Mouse (Mus musculus): Measurements from ENCODE around the gene St6galnac3. TPM values are rescaled to one million over a fixed set of nuclear protein-coding genes. Genes with fewer than 3 reads are reported as not detected.

St6galnac3 gene
- polyA plus RNA-seq, 1 experiment from 2014 or later: 31.9 TPM

DNA sequence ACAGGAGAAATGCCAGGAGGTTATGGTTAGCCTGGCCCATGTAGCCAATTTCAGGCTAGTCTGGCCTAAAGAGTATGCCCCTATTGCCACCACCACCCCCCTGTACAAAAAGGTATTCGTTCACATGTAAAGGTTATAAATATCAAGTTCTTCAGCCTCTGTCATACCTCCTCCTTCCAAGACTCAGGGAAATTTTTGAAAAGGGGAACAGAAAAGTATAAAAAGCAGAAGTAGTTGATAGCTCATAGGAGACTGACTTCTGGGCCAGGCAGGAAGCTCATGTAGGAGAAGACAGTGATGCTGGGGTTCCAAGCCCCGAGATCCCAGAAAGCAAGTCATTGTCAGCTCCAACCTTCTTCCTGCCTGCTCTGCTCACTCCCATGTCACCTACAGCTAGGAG, 158.9 kb downstream of the St6galnac3 start:
- H3K9ac ChIP-seq: no peak overlapping the region
- H3K4me1 ChIP-seq: no peaks in the 10 kb centered on the region; the same call in 1 of the 2 replicates
- no peak overlapping the region for H3K4me2 ChIP-seq
- H3K4me3 ChIP-seq: no peak overlapping the region
- H3K27me3 ChIP-seq: no peaks in the 10 kb centered on the region
- H3K36me3 ChIP-seq: no peaks in the 10 kb centered on the region
- H3K9me3 ChIP-seq: no peaks in the 10 kb centered on the region
- 92% methylated on average over 2 of the region's 2 CpGs for WGBS
- no peak for ATAC-seq (ENCODE audit: borderline replicate concordance, extremely low read depth, low FRiP score, low TSS enrichment)
- no peak overlapping the region for H3K27ac ChIP-seq

GRCm38 (mm10) chr3:153560897-153561296, 164.1 kb downstream of the St6galnac3 start:
- Histone ChIP-seq H3K4me1 (0 out of 2 replicates have a peak, but pooled peaks cover 5% of the 10 kb centered on the region), H3K36me3 (no peaks in the 10 kb centered on the region), H3K27ac (no peak overlapping the region), H3K4me2 (no peak overlapping the region), H3K9ac (no peak overlapping the region), H3K4me3 (no peak overlapping the region), H3K27me3 (no peaks in the 10 kb centered on the region), H3K9me3 (no peaks in the 10 kb centered on the region)
- WGBS: 68% methylated on average over 6 of the region's 6 CpGs
- no peak for ATAC-seq (ENCODE audit: borderline replicate concordance, extremely low read depth, low FRiP score, low TSS enrichment)

DNA sequence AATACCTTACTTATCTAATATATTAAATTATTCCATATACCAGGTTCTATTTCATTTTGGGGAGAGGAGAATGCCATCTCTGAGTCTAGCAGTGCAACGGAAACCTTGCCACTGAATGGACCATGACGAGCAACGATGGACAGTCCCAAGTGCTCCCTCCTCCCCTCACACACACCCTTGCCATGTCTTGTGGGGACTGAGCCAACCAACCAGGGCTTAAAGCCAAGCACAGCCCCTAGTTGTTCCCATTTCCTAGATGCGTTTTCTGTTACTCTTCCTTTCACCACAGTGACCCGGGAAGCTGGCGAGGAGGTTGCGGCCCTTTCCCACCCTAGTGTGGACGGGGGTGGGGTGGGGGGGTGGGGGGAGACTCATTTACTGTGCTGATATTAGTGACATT, 165.4 kb downstream of the St6galnac3 start:
- Histone ChIP-seq H3K4me3 (no peak overlapping the region), H3K9me3 (no peaks in the 10 kb centered on the region), H3K36me3 (no peaks in the 10 kb centered on the region), H3K9ac (no peak overlapping the region), H3K4me1 (0 out of 2 replicates have a peak, but pooled peaks cover 5% of the 10 kb centered on the region), H3K4me2 (no peak overlapping the region), H3K27ac (no peak overlapping the region), H3K27me3 (no peaks in the 10 kb centered on the region)
- no peak for ATAC-seq (ENCODE audit: borderline replicate concordance, extremely low read depth, low FRiP score, low TSS enrichment)
- 82% methylated on average over 8 of the region's 8 CpGs for WGBS

- H3K36me3 ChIP-seq: no peaks in the 10 kb centered on the region
- WGBS: 28% methylated on average over 11 of the region's 11 CpGs
- H3K4me1 ChIP-seq: 0 out of 2 replicates have a peak, but pooled peaks cover 5% of the 10 kb centered on the region
- H3K9ac ChIP-seq: no peak overlapping the region
- ATAC-seq (ENCODE audit: borderline replicate concordance, extremely low read depth, low FRiP score, low TSS enrichment): no peak
- H3K4me3 ChIP-seq: no peak overlapping the region
- no peak overlapping the region for H3K4me2 ChIP-seq
- H3K27ac ChIP-seq: no peak overlapping the region
- H3K27me3 ChIP-seq: no peaks in the 10 kb centered on the region
- no peaks in the 10 kb centered on the region for H3K9me3 ChIP-seq
These were observed 168.4 kb downstream of the St6galnac3 start for GRCm38 (mm10) chr3:153556621-153557020.

- H3K4me3 ChIP-seq: no peak overlapping the region
- no peaks in the 10 kb centered on the region for H3K27me3 ChIP-seq
- peak; percentile 35; the same call in 1 of the 2 replicates for ATAC-seq (ENCODE audit: borderline replicate concordance, extremely low read depth, low FRiP score, low TSS enrichment)
- H3K9me3 ChIP-seq: no peaks in the 10 kb centered on the region
- 92% methylated on average over 3 of the region's 3 CpGs for WGBS
- H3K4me1 ChIP-seq: 0 out of 2 replicates have a peak, but pooled peaks cover 5% of the 10 kb centered on the region
- H3K27ac ChIP-seq: no peak overlapping the region
- no peak overlapping the region for H3K4me2 ChIP-seq
- H3K9ac ChIP-seq: no peak overlapping the region
- H3K36me3 ChIP-seq: no peaks in the 10 kb centered on the region
These were observed 171.3 kb downstream of the St6galnac3 start for GRCm38 (mm10) chr3:153553712-153554111.

DNA sequence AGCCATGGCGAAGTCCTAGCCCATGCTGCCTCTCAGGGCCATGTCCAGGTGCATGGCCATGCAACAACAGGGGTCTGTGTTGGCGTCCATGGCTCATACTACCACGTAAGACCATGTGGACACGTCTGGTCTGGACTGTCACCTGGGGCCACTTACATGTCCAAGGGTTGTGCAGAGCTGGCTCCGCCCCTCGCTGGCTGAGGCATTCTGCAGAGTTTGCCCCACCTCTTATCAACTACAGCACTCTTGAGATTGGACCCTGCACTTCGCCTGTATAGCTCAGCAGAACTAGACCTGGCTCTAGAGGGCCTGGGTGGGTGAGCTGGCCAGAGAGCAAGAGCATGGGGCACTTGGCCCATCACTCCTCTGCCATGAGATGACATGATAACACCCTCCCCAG, 171.7 kb downstream of the St6galnac3 start:
- WGBS: 87% methylated on average over 7 of the region's 7 CpGs
- Histone ChIP-seq H3K27me3 (no peaks in the 10 kb centered on the region), H3K9me3 (no peaks in the 10 kb centered on the region), H3K27ac (no peak overlapping the region), H3K4me1 (0 out of 2 replicates have a peak, but pooled peaks cover 5% of the 10 kb centered on the region), H3K36me3 (no peaks in the 10 kb centered on the region), H3K4me2 (no peak overlapping the region), H3K4me3 (no peak overlapping the region), H3K9ac (no peak overlapping the region)
- peak; percentile 49; the same call in 1 of the 2 replicates for ATAC-seq (ENCODE audit: borderline replicate concordance, extremely low read depth, low FRiP score, low TSS enrichment)

- no peak overlapping the region for H3K9ac ChIP-seq
- peaks cover 13% of the 10 kb centered on the region; the same call in 1 of the 2 replicates for H3K4me1 ChIP-seq
- no peak overlapping the region for H3K4me2 ChIP-seq
- no peaks in the 10 kb centered on the region for H3K36me3 ChIP-seq
- H3K27me3 ChIP-seq: no peaks in the 10 kb centered on the region
- ATAC-seq (ENCODE audit: borderline replicate concordance, extremely low read depth, low FRiP score, low TSS enrichment): peak; percentile 70; the same call in 1 of the 2 replicates
- no peak overlapping the region for H3K27ac ChIP-seq
- no peaks in the 10 kb centered on the region for H3K9me3 ChIP-seq
- no peak overlapping the region for H3K4me3 ChIP-seq
- 58% methylated on average over 7 of the region's 7 CpGs for WGBS
These were observed 177.9 kb downstream of the St6galnac3 start for GRCm38 (mm10) chr3:153546936-153547683.

GRCm38 (mm10) chr3:153539851-153540250, 185.1 kb downstream of the St6galnac3 start:
- no peaks in the 10 kb centered on the region for H3K27me3 ChIP-seq
- H3K4me1 ChIP-seq: no peaks in the 10 kb centered on the region
- no peak overlapping the region for H3K27ac ChIP-seq
- H3K9ac ChIP-seq: no peak overlapping the region
- WGBS: 88% methylated on average over 14 of the region's 14 CpGs
- H3K4me3 ChIP-seq: no peak overlapping the region
- H3K4me2 ChIP-seq: no peak overlapping the region
- H3K9me3 ChIP-seq: no peaks in the 10 kb centered on the region
- ATAC-seq (ENCODE audit: borderline replicate concordance, extremely low read depth, low FRiP score, low TSS enrichment): no peak
- no peaks in the 10 kb centered on the region for H3K36me3 ChIP-seq

DNA sequence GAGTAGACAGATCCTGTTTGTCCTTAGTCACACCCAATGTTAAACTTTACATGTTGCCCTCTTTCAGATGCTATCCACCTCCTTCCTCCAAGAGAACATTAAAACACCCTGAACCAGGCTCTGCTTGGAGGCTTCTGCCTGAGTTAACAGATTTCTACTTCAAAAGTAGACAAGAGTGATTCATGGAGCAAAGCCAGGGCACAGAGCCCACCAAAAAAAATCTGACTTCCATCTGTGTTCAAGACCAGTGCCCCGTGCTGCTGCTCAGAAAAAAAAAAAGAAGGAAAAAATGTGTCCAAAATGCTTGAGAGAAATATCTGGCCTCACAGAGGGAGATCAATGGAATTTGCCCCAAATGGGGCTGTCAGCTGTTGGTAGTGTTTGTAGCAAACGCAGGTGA, 186.6 kb downstream of the St6galnac3 start:
- H3K4me2 ChIP-seq: no peak overlapping the region
- H3K27me3 ChIP-seq: no peaks in the 10 kb centered on the region
- H3K9ac ChIP-seq: no peak overlapping the region
- no peak overlapping the region for H3K27ac ChIP-seq
- no peaks in the 10 kb centered on the region for H3K36me3 ChIP-seq
- H3K4me1 ChIP-seq: no peaks in the 10 kb centered on the region
- H3K4me3 ChIP-seq: no peak overlapping the region
- 30% methylated on average over 2 of the region's 2 CpGs for WGBS
- no peak for ATAC-seq (ENCODE audit: borderline replicate concordance, extremely low read depth, low FRiP score, low TSS enrichment)
- H3K9me3 ChIP-seq: no peaks in the 10 kb centered on the region

DNA sequence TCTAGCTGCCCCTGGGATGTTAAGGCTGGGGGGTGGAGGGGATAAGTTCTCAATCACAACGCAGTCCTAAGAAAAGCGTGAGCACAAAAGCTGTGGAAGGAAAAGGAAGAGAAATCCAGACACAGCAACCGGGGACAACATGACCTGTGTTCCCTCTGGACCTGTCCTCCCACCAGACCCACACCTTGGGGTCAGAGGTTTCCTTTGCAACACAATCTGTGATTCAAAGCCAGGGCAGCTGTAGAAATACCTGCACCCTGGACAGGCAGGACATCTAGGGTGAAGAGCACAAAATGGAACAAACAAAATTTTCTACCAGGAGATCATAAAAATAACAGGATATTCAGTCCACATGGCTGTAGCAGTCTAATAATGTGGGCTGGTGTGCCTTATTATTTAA, 187.5 kb downstream of the St6galnac3 start:
- H3K4me3 ChIP-seq: no peak overlapping the region
- H3K27me3 ChIP-seq: no peaks in the 10 kb centered on the region
- no peak overlapping the region for H3K4me2 ChIP-seq
- H3K27ac ChIP-seq: no peak overlapping the region
- no peaks in the 10 kb centered on the region for H3K9me3 ChIP-seq
- 74% methylated on average over 3 of the region's 3 CpGs for WGBS
- H3K9ac ChIP-seq: no peak overlapping the region
- no peak for ATAC-seq (ENCODE audit: borderline replicate concordance, extremely low read depth, low FRiP score, low TSS enrichment)
- H3K36me3 ChIP-seq: no peaks in the 10 kb centered on the region
- H3K4me1 ChIP-seq: no peaks in the 10 kb centered on the region

DNA sequence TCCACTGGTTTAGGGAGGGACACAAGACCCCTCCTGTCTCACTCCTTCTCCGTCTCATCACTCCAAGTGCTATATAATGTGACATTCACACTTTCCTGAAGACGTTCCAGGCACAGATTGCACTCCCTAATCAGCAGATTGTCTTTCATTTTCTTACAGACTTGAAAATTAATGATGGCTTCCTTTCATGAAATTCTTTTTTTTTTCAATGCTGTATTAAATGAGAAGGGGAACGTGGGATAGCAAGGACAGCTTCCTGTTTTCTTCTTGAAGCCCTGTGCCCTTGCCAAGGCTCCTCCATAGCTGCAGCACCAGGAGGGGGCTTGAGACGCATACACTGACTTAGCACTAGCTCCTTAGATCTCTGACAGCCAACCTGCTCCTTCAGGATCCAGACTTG, 188.7 kb downstream of the St6galnac3 start:
- H3K27me3 ChIP-seq: no peaks in the 10 kb centered on the region
- H3K27ac ChIP-seq: no peak overlapping the region
- no peak overlapping the region for H3K9ac ChIP-seq
- no peaks in the 10 kb centered on the region for H3K9me3 ChIP-seq
- no peak overlapping the region for H3K4me3 ChIP-seq
- no peak for ATAC-seq (ENCODE audit: borderline replicate concordance, extremely low read depth, low FRiP score, low TSS enrichment)
- H3K4me1 ChIP-seq: no peaks in the 10 kb centered on the region
- H3K4me2 ChIP-seq: no peak overlapping the region
- 56% methylated on average over 4 of the region's 4 CpGs for WGBS
- no peaks in the 10 kb centered on the region for H3K36me3 ChIP-seq

DNA sequence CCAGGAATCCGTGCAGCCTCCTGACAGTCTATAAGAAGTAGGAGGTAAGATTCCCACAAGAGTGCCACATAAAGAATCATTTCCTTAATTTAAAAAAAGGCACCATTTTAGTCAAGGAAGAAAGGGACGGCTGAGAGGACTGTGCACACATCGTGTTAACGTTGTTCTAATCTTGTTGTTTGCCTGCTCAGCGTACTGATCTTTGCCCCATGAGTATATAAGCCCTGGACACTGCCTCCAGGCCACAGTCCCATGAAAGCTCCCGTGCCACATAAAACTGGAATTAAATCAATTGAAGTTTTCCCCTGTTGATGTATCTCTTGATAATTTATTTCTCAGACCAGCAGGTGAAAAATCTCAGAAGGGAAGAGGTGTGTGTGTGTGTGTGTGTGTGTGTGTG, 195.8 kb downstream of the St6galnac3 start:
- Histone ChIP-seq H3K36me3 (no peaks in the 10 kb centered on the region), H3K9ac (no peak overlapping the region), H3K4me1 (no peaks in the 10 kb centered on the region), H3K4me3 (no peak overlapping the region), H3K4me2 (no peak overlapping the region), H3K27ac (no peak overlapping the region), H3K27me3 (no peaks in the 10 kb centered on the region), H3K9me3 (no peaks in the 10 kb centered on the region)
- ATAC-seq (ENCODE audit: borderline replicate concordance, extremely low read depth, low FRiP score, low TSS enrichment): no peak
- 77% methylated on average over 6 of the region's 6 CpGs for whole genome bisulfite sequencing

All from lung, embryonic 15.5 days (tissue).